Mouse (Mus musculus) hindlimb bud, embryonic 11.5 days (tissue): ENCODE data around the gene Rbm25.

Experiments
- DNase-seq: peaks from one replicate; pipeline ENCODE4 v3.0.0-alpha.2; 2012; ENCODE audit warnings: low read depth, low spot score; ENCODE audit errors: extremely low spot score

The Rbm25 gene

GRCm38 (mm10) chr12:83723037-83723436, 92.0 kb downstream of the Rbm25 start:
- DNase-seq, result no peak

DNA sequence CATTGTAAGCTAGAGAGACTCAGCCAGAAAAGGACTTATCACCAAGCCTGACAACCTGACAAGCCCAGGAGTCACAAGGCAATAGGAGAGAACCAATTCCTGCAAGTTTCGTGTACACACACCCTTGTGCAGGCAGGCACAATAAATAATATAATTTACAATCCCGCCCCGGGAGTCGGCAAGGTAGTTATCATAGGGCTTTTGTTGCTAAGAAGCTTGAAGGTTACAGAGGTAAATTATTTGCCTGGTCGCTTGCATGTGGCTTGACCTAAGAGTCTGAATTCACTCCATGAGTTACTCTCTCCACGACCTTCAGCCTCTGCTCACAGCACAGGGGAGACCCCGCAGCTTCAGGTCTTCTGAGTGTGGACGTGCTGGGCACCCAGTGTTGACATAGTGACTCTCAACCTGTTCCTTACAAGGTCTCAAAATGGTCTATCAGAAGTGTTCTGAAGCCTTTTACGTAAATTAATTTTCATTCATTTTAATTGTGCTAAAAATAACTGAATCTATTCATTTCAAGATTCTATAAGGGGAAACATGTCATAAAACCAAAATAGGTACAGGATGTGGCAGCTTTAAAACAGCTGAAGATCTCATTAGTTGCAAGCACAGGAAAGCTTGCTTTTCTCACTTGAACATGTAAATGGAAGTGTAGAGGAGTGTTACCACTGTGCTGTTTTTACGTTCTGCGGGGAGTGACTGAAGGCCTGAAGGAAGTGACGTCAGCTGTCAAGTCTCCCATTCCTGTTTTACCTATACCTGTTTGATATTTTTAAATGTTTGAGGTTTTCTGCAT, 95.7 kb downstream of the Rbm25 start:
- DNase-seq, result no peak

DNA sequence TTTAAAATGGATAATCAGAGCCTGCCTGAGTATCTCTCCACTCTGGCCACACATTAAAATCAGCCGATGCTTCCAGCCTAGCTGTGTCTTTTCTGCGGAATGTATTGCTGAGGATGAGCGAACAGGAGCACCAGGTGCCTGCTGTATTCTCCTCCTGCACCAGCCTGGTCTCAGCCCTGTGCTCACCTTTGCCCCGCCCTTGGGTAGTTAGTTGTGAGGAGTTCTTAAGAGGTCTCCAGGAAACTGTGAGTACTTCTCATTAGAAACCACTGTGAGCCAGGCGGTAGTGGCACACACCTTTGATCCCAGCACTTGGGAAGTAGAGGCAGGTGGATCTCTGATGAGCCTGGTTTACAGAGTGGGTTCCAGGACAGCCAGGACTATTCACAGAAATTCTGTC, 101.2 kb downstream of the Rbm25 start:
- DNase-seq, result no peak
